Mouse (Mus musculus): Measurements from ENCODE around the gene Fam104a. TPM values are rescaled to one million over a fixed set of nuclear protein-coding genes. Genes with fewer than 3 reads are reported as not detected.

Gene Fam104a
- polyA plus RNA-seq, 1 experiment from 2014 or later: 52.0 TPM

- peak overlapping the region; percentile 70 for H3K4me2 ChIP-seq
- H3K4me1 ChIP-seq (ENCODE audit: insufficient read depth): peaks cover 16% of the 10 kb centered on the region
- H3K9me3 ChIP-seq (ENCODE audit: low read depth, low read length): no peaks in the 10 kb centered on the region
- DNase-seq (no peak), ATAC-seq (ENCODE audit: insufficient read depth) (no peak)
- H3K36me3 ChIP-seq (ENCODE audit: insufficient read depth): peaks cover 33% of the 10 kb centered on the region
- 0 out of 2 replicates have a peak overlapping the region, but pooled peaks have one; percentile 97 for H3K27ac ChIP-seq (ENCODE audit: low read depth)
- H3K9ac ChIP-seq: peak overlapping the region; percentile 87
- peak overlapping the region; percentile 93 for H3K4me3 ChIP-seq (ENCODE audit: low read depth, low read length)
- no peak for TF ChIP-seq CTCF (IDR thresholded peaks at IDR 0.05; ENCODE audit: low read depth)
- 39% methylated on average over 25 of the region's 25 CpGs for WGBS
- H3K27me3 ChIP-seq (ENCODE audit: insufficient read depth, low read length): no peaks in the 10 kb centered on the region
These were observed 912 bp upstream of the Fam104a start for GRCm38 (mm10) chr11:113684707-113685426.

GRCm38 (mm10) chr11:113683627-113683956, 363 bp downstream of the Fam104a start:
- peaks cover 16% of the 10 kb centered on the region for H3K4me1 ChIP-seq (ENCODE audit: insufficient read depth)
- H3K36me3 ChIP-seq (ENCODE audit: insufficient read depth): peaks cover 20% of the 10 kb centered on the region
- peak overlapping the region; percentile 70 for H3K4me2 ChIP-seq
- no peak for TF ChIP-seq CTCF (IDR thresholded peaks at IDR 0.05; ENCODE audit: low read depth)
- DNase-seq (no peak), ATAC-seq (ENCODE audit: insufficient read depth) (no peak; the same call in 1 of the 2 replicates)
- H3K27ac ChIP-seq (ENCODE audit: low read depth): peak overlapping the region; percentile 97
- no peaks in the 10 kb centered on the region for H3K9me3 ChIP-seq (ENCODE audit: low read depth, low read length)
- H3K27me3 ChIP-seq (ENCODE audit: insufficient read depth, low read length): no peaks in the 10 kb centered on the region
- peak overlapping the region; percentile 93 for H3K4me3 ChIP-seq (ENCODE audit: low read depth, low read length)
- under 1% methylated on average over 38 of the region's 38 CpGs for WGBS
- peak overlapping the region; percentile 87 for H3K9ac ChIP-seq

GRCm38 (mm10) chr11:113682897-113683626, 893 bp downstream of the Fam104a start:
- Histone ChIP-seq H3K4me3 (ENCODE audit: low read depth, low read length) (peak overlapping the region; percentile 93), H3K36me3 (ENCODE audit: insufficient read depth) (peaks cover 15% of the 10 kb centered on the region), H3K4me1 (ENCODE audit: insufficient read depth) (peaks cover 16% of the 10 kb centered on the region), H3K9me3 (ENCODE audit: low read depth, low read length) (no peaks in the 10 kb centered on the region), H3K4me2 (peak overlapping the region; percentile 70), H3K27me3 (ENCODE audit: insufficient read depth, low read length) (no peaks in the 10 kb centered on the region), H3K9ac (peak overlapping the region; percentile 87), H3K27ac (ENCODE audit: low read depth) (peak overlapping the region; percentile 97)
- under 1% methylated on average over 38 of the region's 38 CpGs for WGBS
- ATAC-seq (ENCODE audit: insufficient read depth) (peak; percentile 48), DNase-seq (peak; percentile 68)
- no peak for TF ChIP-seq CTCF (IDR thresholded peaks at IDR 0.05; ENCODE audit: low read depth)

- Histone ChIP-seq H3K9ac (no peak overlapping the region), H3K36me3 (ENCODE audit: insufficient read depth) (peaks cover 10% of the 10 kb centered on the region; the same call in 1 of the 2 replicates), H3K4me3 (ENCODE audit: low read depth, low read length) (peak overlapping the region; percentile 93), H3K9me3 (ENCODE audit: low read depth, low read length) (no peaks in the 10 kb centered on the region), H3K27me3 (ENCODE audit: insufficient read depth, low read length) (no peaks in the 10 kb centered on the region), H3K27ac (ENCODE audit: low read depth) (peak overlapping the region; percentile 24; the same call in 1 of the 2 replicates), H3K4me2 (peak overlapping the region; percentile 70), H3K4me1 (ENCODE audit: insufficient read depth) (peaks cover 16% of the 10 kb centered on the region)
- peak; percentile 39 for DNase-seq
- no peak for ATAC-seq (ENCODE audit: insufficient read depth)
- TF ChIP-seq CTCF (IDR thresholded peaks at IDR 0.05; ENCODE audit: low read depth): no peak
These were observed 2.0 kb downstream of the Fam104a start for GRCm38 (mm10) chr11:113681979-113682378.

GRCm38 (mm10) chr11:113680954-113681353, 3.0 kb downstream of the Fam104a start:
- DNase-seq (no peak), ATAC-seq (ENCODE audit: insufficient read depth) (no peak)
- peak overlapping the region; percentile 18; the same call in 1 of the 2 replicates for H3K27ac ChIP-seq (ENCODE audit: low read depth)
- H3K9ac ChIP-seq: no peak overlapping the region
- H3K4me3 ChIP-seq (ENCODE audit: low read depth, low read length): peak overlapping the region; percentile 6; the same call in 1 of the 2 replicates
- no peaks in the 10 kb centered on the region for H3K27me3 ChIP-seq (ENCODE audit: insufficient read depth, low read length)
- H3K4me2 ChIP-seq: peak overlapping the region; percentile 70
- peaks cover 16% of the 10 kb centered on the region for H3K4me1 ChIP-seq (ENCODE audit: insufficient read depth)
- WGBS: 76% methylated on average over 2 of the region's 2 CpGs
- H3K36me3 ChIP-seq (ENCODE audit: insufficient read depth): peaks cover 16% of the 10 kb centered on the region
- no peak for TF ChIP-seq CTCF (IDR thresholded peaks at IDR 0.05; ENCODE audit: low read depth)
- no peaks in the 10 kb centered on the region for H3K9me3 ChIP-seq (ENCODE audit: low read depth, low read length)

- DNase-seq: no peak
- Histone ChIP-seq H3K9ac (no peak overlapping the region), H3K9me3 (ENCODE audit: low read depth, low read length) (no peaks in the 10 kb centered on the region), H3K4me3 (ENCODE audit: low read depth, low read length) (no peak overlapping the region), H3K4me2 (no peak overlapping the region), H3K4me1 (ENCODE audit: insufficient read depth) (peaks cover 9% of the 10 kb centered on the region; the same call in 1 of the 2 replicates), H3K27ac (ENCODE audit: low read depth) (no peak overlapping the region), H3K27me3 (ENCODE audit: insufficient read depth, low read length) (no peaks in the 10 kb centered on the region), H3K36me3 (ENCODE audit: insufficient read depth) (peaks cover 40% of the 10 kb centered on the region)
- TF ChIP-seq CTCF (IDR thresholded peaks at IDR 0.05; ENCODE audit: low read depth): no peak
- ATAC-seq (ENCODE audit: insufficient read depth): no peak
- 80% methylated on average over 8 of the region's 8 CpGs for WGBS
These were observed 5.6 kb downstream of the Fam104a start for GRCm38 (mm10) chr11:113678373-113678772.

- Histone ChIP-seq H3K27me3 (ENCODE audit: insufficient read depth, low read length) (no peaks in the 10 kb centered on the region), H3K36me3 (ENCODE audit: insufficient read depth) (peaks cover 49% of the 10 kb centered on the region), H3K4me3 (ENCODE audit: low read depth, low read length) (no peak overlapping the region), H3K9me3 (ENCODE audit: low read depth, low read length) (no peaks in the 10 kb centered on the region), H3K27ac (ENCODE audit: low read depth) (no peak overlapping the region), H3K4me1 (ENCODE audit: insufficient read depth) (peaks cover 6% of the 10 kb centered on the region; the same call in 1 of the 2 replicates), H3K4me2 (no peak overlapping the region), H3K9ac (no peak overlapping the region)
- 98% methylated on average over 2 of the region's 2 CpGs for WGBS
- DNase-seq (no peak), ATAC-seq (ENCODE audit: insufficient read depth) (no peak)
- TF ChIP-seq CTCF (IDR thresholded peaks at IDR 0.05; ENCODE audit: low read depth): no peak
These were observed 6.6 kb downstream of the Fam104a start for GRCm38 (mm10) chr11:113677378-113677777.

Measured in lung, embryonic 14.5 days (tissue).